Mouse (Mus musculus): ENCODE measurements around the gene Timm8a1. TPM values are rescaled to one million over a fixed set of nuclear protein-coding genes. Genes with fewer than 3 reads are reported as not detected.

Timm8a1 gene
- total and polyA plus RNA-seq, 3 experiments: 240 to 449 (median 267) TPM

DNA sequence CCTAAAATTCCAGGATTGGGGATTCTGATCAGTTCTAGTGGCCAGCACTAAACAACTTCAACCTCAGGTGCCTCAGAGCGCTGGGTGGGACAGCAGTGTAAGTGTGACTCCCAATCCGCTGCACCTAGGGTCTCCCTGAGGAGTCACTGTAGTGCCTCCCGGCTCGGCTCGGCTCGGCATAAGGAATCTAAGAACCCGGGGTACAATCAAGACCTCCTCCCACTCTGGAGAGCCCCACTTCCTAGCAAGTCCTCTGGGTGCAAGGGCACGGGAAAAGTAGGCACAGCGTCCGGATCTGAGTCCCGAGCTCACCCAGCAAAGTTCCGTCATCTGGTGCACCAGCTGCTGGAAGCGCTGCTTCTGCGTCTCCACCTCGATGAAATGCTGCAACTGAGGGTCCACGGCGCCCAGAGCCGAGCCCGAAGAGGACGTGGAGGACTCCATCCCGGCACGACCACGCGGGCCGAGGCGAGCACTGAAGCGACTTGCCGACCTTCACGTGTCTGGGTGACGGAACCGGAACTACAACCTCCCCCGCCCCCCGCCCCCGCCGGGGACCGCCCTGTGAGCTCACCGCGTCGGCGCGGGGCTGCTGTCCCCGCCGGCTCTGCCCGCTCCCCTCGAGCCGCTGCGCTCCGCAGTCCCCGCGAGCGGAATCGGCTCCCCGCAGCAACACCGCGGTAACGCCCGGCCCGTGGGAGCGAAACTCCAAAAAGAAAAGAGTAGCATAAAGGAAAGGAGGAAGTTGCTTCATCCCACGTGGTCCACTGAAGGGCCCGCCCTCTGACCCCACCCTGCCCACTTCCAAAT is at the start of gene Timm8a1 (continued):
- TF ChIP-seq NELFE (IDR thresholded peaks at IDR 0.05; ENCODE audit: low read depth, low read length) (peak; percentile 91), HCFC1 (IDR thresholded peaks at IDR 0.05; ENCODE audit: low read depth, low read length) (peak; percentile 59; the same call in 1 of the 2 replicates), GATA1 (IDR thresholded peaks at IDR 0.05; ENCODE audit: low read depth, low read length) (no peak), MEF2A (IDR thresholded peaks at IDR 0.05; ENCODE audit: extremely low read depth, insufficient replicate concordance, low read depth, low read length, poor library complexity, severe bottlenecking) (no peak)

DNA sequence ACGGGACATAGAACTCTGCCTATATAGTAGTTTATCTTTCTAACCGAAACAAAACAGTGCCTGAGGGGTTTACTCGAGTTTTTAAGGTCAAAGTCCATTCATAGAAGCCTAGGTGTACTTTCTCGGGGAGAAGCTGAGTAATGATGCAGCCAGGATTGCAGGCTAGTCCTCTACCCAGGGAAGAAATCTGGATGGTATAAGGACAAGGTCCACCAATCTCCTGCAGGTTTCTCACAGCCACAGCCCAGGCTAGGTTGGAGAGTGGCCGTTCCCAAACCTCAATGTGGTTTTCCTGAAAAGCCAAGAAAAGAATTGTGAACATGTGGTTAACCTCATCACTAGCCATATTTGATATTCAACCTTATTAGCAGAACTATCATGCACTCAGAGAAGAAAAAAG is 48.2 kb upstream of the Timm8a1 start:
- no peak for TF ChIP-seq EP300 (IDR thresholded peaks at IDR 0.05; ENCODE audit: low read depth in 1 of 2, low read length in 2 of 2)
- no peak for TF ChIP-seq POLR2AphosphoS5 (IDR thresholded peaks at IDR 0.05; ENCODE audit: borderline replicate concordance, low read depth, low read length)
- TF ChIP-seq ZKSCAN1 (IDR thresholded peaks at IDR 0.05; ENCODE audit: low read depth, low read length): no peak
- TF ChIP-seq RAD21 (IDR thresholded peaks at IDR 0.05; ENCODE audit: low read depth, low read length): no peak
- no peak for TF ChIP-seq GABPA (IDR thresholded peaks at IDR 0.05; ENCODE audit: low read depth, low read length)
- no peak for TF ChIP-seq MAX (IDR thresholded peaks at IDR 0.05; ENCODE audit: low read length)
- no peak for TF ChIP-seq USF2 (IDR thresholded peaks at IDR 0.05; ENCODE audit: borderline replicate concordance in 1 of 2, insufficient read depth in 1 of 2, low read depth in 1 of 2, low read length in 2 of 2)
- TF ChIP-seq MYC (IDR thresholded peaks at IDR 0.05; ENCODE audit: low read depth, low read length): no peak
- no peak for TF ChIP-seq RCOR1 (IDR thresholded peaks at IDR 0.05; ENCODE audit: low read depth, low read length)
- TF ChIP-seq MXI1 (IDR thresholded peaks at IDR 0.05; ENCODE audit: low read depth, low read length): no peak
- no peak for TF ChIP-seq E2F4 (IDR thresholded peaks at IDR 0.05; ENCODE audit: borderline replicate concordance, low read depth, low read length)
- Histone ChIP-seq H3K27me3 (ENCODE audit: control insufficient read depth in 1 of 2, insufficient read depth in 2 of 2, low read length in 2 of 2) (no peaks in the 10 kb centered on the region), H3K4me3 (ENCODE audit: control insufficient read depth in 1 of 2, insufficient read depth in 1 of 2, low read depth in 2 of 2, low read length in 2 of 2) (no peak overlapping the region), H3K9ac (ENCODE audit: control insufficient read depth, low read depth, low read length, poor library complexity, severe bottlenecking) (no peak overlapping the region), H3K9me3 (replicated peaks; ENCODE audit: insufficient read depth, low read length) (no peaks in the 10 kb centered on the region), H3K79me2 (ENCODE audit: control insufficient read depth, insufficient read depth, low read length, poor library complexity) (peaks cover 27% of the 10 kb centered on the region), H3K36me3 (ENCODE audit: control insufficient read depth in 1 of 2, insufficient read depth in 2 of 2, low read length in 2 of 2) (peaks cover 18 to 23% of the 10 kb centered on the region in 2 experiments), H3K4me1 (ENCODE audit: control insufficient read depth in 1 of 2, insufficient read depth in 2 of 2, low read length in 2 of 2) (peaks cover 0 to 4% of the 10 kb centered on the region in 2 experiments; a peak in 2 of 4 replicates), H3K27ac (ENCODE audit: control insufficient read depth, low read depth, low read length) (peak overlapping the region; percentile 18)
- DNase-seq (ENCODE audit: low read depth, low spot score): peak; percentile 61

DNA sequence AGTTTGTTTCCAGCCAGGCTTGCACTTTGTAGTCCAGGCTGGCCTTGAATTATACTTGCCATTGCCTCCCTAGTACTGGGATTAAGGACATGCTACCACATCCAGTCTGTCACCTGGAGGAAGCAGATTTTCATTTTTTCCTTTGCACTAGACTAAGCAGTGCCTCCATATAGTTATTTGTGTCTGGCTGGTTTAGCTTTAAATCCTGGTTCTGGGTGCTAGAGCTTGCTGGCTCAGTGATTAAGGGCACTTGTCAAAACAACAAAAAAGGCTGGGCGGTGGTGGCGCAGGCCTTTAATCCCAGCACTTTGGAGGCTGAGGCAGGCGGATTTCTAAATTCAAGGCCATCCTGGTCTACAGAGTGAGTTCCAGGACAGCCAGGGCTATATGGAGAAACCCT is 47.3 kb upstream of the Timm8a1 start:
- peak overlapping the region; percentile 69 for H3K9ac ChIP-seq (ENCODE audit: control insufficient read depth, low read depth, low read length, poor library complexity, severe bottlenecking)
- DNase-seq (ENCODE audit: low read depth, low spot score): peak; percentile 52
- no peak for TF ChIP-seq SMC3 (IDR thresholded peaks at IDR 0.05; ENCODE audit: low read depth, low read length)
- TF ChIP-seq ETS1 (IDR thresholded peaks at IDR 0.05; ENCODE audit: low read depth, low read length): no peak
- no peak for TF ChIP-seq USF1 (IDR thresholded peaks at IDR 0.05; ENCODE audit: low read depth, low read length)
- no peak for TF ChIP-seq TAL1 (IDR thresholded peaks at IDR 0.05; ENCODE audit: low read length)
- TF ChIP-seq ZMIZ1 (IDR thresholded peaks at IDR 0.05; ENCODE audit: low read depth, low read length): no peak
- TF ChIP-seq RCOR1 (IDR thresholded peaks at IDR 0.05; ENCODE audit: low read depth, low read length): no peak
- H3K27ac ChIP-seq (ENCODE audit: control insufficient read depth, low read depth, low read length): peak overlapping the region; percentile 45
- peaks cover 35% of the 10 kb centered on the region for H3K79me2 ChIP-seq (ENCODE audit: control insufficient read depth, insufficient read depth, low read length, poor library complexity)
- no peaks in the 10 kb centered on the region for H3K9me3 ChIP-seq (replicated peaks; ENCODE audit: insufficient read depth, low read length)
- no peak overlapping the region for H3K4me3 ChIP-seq (ENCODE audit: control insufficient read depth in 1 of 2, insufficient read depth in 1 of 2, low read depth in 2 of 2, low read length in 2 of 2)
- H3K36me3 ChIP-seq (ENCODE audit: control insufficient read depth in 1 of 2, insufficient read depth in 2 of 2, low read length in 2 of 2): peaks cover 18 to 31% of the 10 kb centered on the region in 2 experiments
- H3K27me3 ChIP-seq (ENCODE audit: control insufficient read depth in 1 of 2, insufficient read depth in 2 of 2, low read length in 2 of 2): no peaks in the 10 kb centered on the region
- H3K4me1 ChIP-seq (ENCODE audit: control insufficient read depth in 1 of 2, insufficient read depth in 2 of 2, low read length in 2 of 2): peaks cover 6 to 12% of the 10 kb centered on the region in 2 experiments; a peak in 3 of 4 replicates
